Mouse (Mus musculus) olfactory bulb, adult 2 months (tissue): ENCODE data around the gene B4galt5.

Experiments used
- CTCF ChIP-seq: fragments of 200-500 bp; IDR thresholded peaks from 2 replicates; pipeline ENCODE4 v1.5.1; 2012; ENCODE audit warnings: low read depth, mild to moderate bottlenecking, low read length, moderate library complexity; ENCODE audit not compliant: insufficient read depth
- POLR2A ChIP-seq: fragments of 200-500 bp; IDR thresholded peaks from 2 replicates; pipeline ENCODE4 v1.6.1; 2012; ENCODE audit warnings: mild to moderate bottlenecking, low read depth, low read length, moderate library complexity; ENCODE audit not compliant: insufficient read depth

- TF ChIP-seq CTCF: no peak
- TF ChIP-seq POLR2A: no peak
Observed at GRCm38 (mm10) chr2:167367777-167368281, 18.8 kb upstream of the B4galt5 start.
